Mouse (Mus musculus) MN1 (cell line): ENCODE measurements around the gene Tgfb2.

Experiments
- DNase-seq: peaks from one replicate; pipeline ENCODE4 v3.0.0-alpha.2; 2016; ENCODE audit warnings: low spot score

Tgfb2 gene

GRCm38 (mm10) chr1:186702391-186703255 is 3.2 kb downstream of the Tgfb2 start:
- DNase-seq, result peak; percentile 72

DNA sequence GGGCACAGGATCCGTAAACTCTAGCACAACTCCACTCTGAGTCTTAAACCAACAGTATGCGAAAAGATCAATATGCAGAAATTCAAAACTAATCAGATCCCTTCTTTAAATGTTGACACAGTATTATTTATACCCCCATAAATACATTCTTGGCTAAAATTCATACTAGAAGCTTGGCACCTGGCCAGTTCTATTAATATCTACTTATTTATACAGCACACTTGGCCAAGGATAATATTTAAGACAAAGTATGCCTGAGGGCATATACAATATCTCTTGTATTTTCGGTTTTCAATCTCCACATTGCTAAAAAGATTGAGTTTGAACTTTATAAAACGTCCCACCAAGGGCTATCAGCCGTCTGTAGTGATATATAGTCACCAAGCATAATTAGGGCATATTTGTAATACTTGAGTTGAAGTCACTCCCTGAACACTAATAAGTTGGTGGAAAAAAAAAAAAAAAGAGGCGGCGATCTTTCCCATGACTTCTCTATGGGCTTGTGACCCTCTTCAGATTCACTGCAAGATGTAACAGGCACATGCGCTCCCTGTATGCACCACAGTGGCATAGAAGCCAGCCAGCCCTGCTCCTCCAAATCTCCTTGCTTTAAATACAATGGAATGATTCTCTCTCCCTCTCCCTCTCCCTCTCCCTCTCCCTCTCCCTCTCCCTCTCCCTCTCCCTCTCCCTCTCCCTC is 4.4 kb downstream of the Tgfb2 start:
- DNase-seq, result no peak

DNA sequence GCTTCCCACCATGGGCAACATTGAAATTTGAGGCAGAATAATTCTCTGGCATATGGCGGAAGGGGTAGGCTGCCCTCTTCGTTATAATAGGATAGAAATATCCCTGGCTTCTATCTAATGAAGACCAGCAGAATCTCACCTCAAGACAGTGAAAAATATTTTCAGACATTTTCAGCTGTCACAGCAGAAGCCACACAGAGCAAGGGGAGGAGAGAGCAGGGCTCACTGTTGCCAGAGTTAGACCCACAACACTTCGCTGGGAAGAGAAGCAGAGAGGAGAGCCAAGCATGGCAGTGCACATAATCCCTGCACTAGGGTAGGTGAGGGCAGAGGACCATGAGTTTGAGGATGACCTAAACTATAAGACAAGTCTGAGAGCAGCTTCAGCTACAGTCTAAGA is 5.3 kb downstream of the Tgfb2 start:
- no peak for DNase-seq

- DNase-seq, result no peak
These were observed 7.0 kb downstream of the Tgfb2 start for GRCm38 (mm10) chr1:186698583-186699338.

GRCm38 (mm10) chr1:186696231-186696630 is 9.6 kb downstream of the Tgfb2 start:
- DNase-seq, result no peak

- no peak for DNase-seq
These were observed 10.4 kb downstream of the Tgfb2 start for GRCm38 (mm10) chr1:186695361-186695760.

- no peak for DNase-seq
These were observed 13.4 kb downstream of the Tgfb2 start for GRCm38 (mm10) chr1:186692370-186692769.

DNA sequence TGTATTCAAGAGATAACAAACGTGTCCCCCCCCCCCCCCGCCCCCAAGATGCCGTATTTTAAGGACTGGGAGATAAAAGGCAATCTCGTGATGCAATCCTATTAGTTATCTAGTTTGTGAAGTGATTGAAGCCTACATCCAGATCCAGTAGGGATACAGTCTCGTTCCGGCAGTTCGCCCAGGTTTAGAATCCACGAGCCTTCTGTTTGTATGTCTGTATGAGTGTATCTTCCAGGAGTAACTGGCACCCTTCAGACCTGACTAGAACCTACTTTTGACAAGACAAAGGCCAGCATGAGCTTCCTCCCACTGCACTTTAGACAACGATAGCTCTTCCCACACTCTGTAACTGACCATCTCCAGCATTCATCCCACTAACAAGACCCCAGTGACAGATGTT is 14.1 kb downstream of the Tgfb2 start:
- DNase-seq, result no peak

DNA sequence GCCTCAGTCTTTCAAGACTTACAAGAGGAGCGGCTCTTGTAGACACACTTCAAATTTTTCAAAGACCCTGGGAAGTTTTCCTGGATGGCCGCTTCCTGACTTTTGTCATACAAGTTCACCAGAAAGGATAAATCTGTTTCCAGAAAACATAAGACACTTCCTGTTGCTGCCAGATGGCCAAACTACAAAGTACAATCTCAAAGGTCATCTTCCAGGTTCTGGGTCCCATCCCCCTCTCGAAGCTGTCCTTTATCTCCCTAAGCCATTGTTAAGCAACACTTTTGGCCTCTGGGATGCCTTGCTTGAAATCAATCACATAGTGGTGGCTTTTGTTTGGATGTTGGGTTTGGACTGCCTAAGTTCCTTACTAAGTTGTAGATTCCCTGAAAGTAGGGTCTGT is 21.7 kb downstream of the Tgfb2 start:
- DNase-seq, result no peak

DNA sequence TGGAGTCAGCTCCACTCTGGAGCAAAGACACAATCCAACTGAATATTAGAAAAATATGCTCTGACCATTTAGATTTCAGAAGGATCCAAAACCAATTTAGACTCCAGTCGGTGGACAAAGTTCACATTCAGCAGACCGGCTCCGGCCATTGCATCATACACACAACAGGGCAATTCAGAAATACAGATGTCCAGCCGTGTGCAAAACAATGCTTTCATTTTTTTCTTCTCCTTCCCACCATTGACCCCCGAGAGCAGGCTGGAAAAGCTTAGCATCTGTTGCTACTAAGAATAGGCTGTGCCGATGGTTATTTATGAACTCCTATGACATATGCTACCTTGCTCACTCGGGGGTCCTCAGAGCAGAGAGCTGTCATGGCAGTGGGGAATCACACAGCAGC is 23.2 kb downstream of the Tgfb2 start:
- DNase-seq, result no peak

DNA sequence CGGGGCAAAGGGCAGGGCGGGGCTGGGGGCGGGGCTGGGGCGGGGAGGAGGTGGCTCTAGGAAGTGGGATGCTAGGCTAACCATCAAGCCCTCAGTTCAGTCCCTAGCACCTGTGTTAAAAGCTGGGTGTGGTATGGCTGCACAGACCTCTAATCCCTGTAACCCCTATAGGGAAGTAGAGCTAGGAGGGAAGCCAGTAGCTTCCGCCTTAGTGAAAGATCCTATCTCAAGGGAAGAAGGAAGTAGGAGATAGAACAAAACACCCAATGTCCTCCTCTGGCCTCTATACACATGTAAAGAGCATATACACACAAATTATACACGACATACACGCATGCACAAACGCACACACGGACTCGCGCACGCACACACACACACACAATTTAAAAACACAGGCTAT is 28.2 kb downstream of the Tgfb2 start:
- no peak for DNase-seq

- no peak for DNase-seq
These were observed 29.6 kb downstream of the Tgfb2 start for GRCm38 (mm10) chr1:186676199-186676598.

DNA sequence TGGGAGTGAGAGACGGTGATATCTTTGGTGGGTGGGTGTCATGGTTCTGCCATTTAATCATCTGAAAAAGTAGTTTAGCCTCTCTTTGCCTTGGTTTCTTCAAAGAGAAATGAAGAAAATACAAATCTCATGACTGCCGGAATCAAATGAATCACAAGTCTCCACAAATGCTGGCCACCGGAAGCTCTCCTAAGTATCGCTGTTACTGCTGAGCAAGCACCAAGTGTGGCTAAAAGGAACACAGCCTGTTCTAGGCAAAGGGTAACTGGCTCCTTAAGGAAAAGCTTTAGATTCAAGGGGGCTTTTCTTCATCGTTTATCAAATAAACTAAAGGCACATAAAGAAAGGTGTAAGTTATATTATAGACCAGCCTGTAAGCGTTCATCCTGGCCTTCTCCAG is 30.5 kb downstream of the Tgfb2 start:
- DNase-seq, result no peak

DNA sequence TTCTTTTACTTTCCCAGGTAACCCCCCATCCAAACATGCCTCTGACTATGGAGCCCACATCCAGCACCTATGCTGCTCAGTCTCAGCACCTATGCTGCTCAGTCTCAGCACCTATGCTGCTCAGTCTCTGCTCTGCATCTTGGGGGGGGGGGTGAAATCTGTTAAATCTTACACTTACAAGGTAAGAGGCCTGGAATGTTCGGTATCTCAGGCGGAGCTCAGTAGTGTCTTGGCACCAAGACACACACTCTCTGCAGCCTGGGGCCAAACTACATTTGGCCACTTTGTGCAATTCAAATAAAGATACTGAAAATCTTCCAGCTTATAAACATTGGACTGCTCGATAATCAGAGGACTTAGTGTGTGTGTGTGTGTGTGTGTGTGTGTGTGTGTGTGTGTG is 31.2 kb downstream of the Tgfb2 start:
- no peak for DNase-seq

DNA sequence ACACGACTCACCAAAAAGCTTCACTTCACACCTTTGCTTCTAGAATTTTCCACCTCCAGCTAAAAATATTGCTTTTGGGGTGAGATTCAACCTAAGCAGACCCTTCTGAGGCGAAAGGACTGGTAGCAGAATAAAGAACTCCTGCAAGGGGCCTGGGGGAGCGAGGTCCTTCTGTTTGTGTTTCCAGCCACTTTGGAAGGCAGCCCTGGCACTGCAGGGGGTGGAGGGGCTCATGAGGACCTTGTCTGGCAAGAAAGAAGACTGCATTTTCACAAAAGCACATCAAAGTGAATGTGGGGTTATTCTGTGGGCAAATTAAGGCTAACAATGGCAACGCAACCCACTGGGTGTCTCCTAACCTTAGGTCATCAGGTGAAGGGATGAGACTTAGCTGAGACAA is 32.6 kb downstream of the Tgfb2 start:
- no peak for DNase-seq

DNA sequence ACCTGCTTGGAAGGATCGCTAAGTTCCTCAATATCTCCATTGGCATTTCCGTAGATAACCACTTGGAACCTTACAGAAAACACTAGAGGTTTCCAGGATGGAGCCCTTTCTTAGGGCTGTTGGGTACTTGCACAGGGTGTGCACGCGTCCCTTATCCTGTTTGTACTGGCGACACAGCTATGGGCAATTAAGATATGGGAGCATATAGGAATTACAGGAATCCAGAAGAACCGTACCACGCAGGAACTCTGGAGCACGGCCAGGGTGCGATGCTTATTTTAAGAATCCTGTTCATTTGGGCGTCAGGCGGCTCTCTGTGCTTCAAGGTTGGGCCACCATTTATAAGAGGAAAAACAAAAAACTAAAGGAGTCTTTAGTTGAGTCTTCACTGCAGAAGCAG is 42.4 kb downstream of the Tgfb2 start:
- DNase-seq, result no peak

DNA sequence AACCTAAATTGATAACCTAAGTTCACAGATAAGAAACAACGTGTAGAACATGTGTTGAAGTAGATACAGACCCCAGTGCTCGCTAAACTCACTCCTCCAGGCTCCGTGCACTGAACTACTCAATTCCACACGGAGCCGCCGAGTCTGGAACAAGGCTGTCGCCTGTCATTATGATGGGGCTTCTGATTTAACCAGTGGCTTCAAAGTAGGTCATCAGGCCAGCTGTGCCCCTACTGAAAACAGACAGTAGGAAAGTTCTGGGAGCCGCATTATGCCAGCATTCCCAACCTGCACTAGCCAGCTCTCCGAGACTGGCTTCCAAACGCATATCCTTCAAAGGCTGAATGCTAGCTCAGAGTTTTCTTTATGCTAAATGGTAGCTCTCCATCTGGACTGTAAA is 42.8 kb downstream of the Tgfb2 start:
- no peak for DNase-seq

GRCm38 (mm10) chr1:186661206-186661921 is 44.4 kb downstream of the Tgfb2 start:
- DNase-seq, result peak; percentile 22

- DNase-seq, result no peak
These were observed 47.0 kb downstream of the Tgfb2 start for GRCm38 (mm10) chr1:186658783-186659182.

GRCm38 (mm10) chr1:186657559-186658219 is 48.1 kb downstream of the Tgfb2 start:
- no peak for DNase-seq

DNA sequence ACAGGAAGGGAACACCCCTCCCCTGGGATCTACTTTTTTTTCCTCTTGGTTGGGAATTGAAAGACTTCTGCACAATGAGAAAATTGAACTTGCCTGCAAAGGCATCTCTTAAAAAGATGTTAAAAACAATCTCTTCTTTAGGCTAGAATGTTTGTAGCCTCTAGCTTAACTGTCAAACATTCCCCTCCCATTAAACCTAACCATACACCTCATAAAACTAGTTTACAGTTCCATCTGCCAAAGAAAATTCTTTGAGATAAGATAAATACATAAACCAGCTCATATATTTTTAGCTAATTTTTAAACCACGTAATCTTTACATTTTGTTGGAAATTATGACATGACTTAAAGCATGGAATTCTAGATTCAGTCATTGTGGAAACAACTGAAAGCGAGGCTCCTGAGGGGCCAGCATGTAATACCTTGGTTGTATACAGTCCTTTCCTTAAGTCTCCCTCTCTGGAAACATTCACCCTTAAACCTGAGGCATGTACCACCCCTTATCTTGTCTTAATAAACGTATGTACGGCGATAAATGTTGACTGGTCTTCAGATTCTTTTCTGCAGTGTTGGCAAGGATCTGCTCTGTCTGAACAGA is 49.0 kb downstream of the Tgfb2 start:
- peak; percentile 18 for DNase-seq
